Mouse (Mus musculus) small intestine, adult 2 months (tissue): Measurements from ENCODE around the gene Nat8f4.

Experiments used
- CTCF ChIP-seq: fragments of 200-500 bp; IDR thresholded peaks from 2 replicates; pipeline ENCODE4 v1.5.1; 2012; ENCODE audit warnings: low read depth, mild to moderate bottlenecking, control low read depth, inconsistent platforms, low read length, moderate library complexity, mixed read lengths; ENCODE audit not compliant: insufficient replicate concordance, insufficient read length; ENCODE audit errors: extremely low read depth
- POLR2A ChIP-seq: fragments of 200-500 bp; IDR thresholded peaks from 2 replicates; pipeline ENCODE4 v1.6.1; 2012; ENCODE audit warnings: low read depth, mild to moderate bottlenecking, control low read depth, inconsistent platforms, low read length, moderate library complexity

- no peak for TF ChIP-seq POLR2A
- TF ChIP-seq CTCF, result no peak
These were observed 11.9 kb upstream of the Nat8f4 start for GRCm38 (mm10) chr6:85916596-85916995.
